8 mouse cellular contexts compared by ENCODE assay signal in the genomic region with DNA sequence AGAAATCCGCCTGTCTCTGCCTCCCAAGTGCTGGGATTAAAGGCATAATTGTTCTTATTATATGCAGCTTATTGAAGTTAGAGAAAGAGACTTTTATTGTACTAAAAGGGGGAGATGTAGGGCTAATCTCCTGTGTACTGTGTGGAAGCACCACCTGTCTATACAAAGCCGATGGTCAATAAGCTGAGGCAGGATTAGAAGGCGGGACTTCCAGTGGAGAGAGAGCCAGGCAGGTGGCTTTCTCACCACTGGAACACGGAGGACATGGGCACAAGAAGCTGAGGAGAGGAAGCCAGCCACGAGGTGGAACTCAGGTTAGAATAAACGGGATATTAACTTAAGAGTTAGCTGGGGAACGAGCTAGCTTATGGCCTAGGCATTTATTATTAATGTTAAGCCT. TPM values are rescaled to one million over a fixed set of nuclear protein-coding genes. Genes with fewer than 3 reads are reported as not detected.
DNase-seq lines count a peak whose midpoint lies in the region; ATAC-seq and TF ChIP-seq lines count a peak whose summit lies in the region.

Gene Spg7 (plus strand): TSS at position 222 of the 400 bp plus-strand sequence.

- ATAC-seq in lung, embryonic 14.5 days (ENCODE audit: insufficient read depth), result no peak
- ATAC-seq in embryonic facial prominence, embryonic 11.5 days (replicated peaks; ENCODE audit: insufficient number of reproducible peaks, low FRiP score, low TSS enrichment, low read depth), result no peak
- no peak for ATAC-seq in heart, embryonic 14.5 days (ENCODE audit: insufficient number of reproducible peaks, insufficient read depth, low FRiP score, low read depth)
- ATAC-seq in neural tube, embryonic 12.5 days (ENCODE audit: low FRiP score, low read depth), result no peak

- H3K4me1 ChIP-seq in lung, embryonic 14.5 days (ENCODE audit: insufficient read depth), result peaks cover 11% of the 10 kb centered on the region
- H3K4me1 ChIP-seq in embryonic facial prominence, embryonic 11.5 days (ENCODE audit: control insufficient read depth, insufficient read depth, low read length), result 0 out of 2 replicates have a peak, but pooled peaks cover 2% of the 10 kb centered on the region
- peaks cover 4 to 20% of the 10 kb centered on the region in 2 experiments for H3K4me1 ChIP-seq in heart, embryonic 14.5 days (ENCODE audit: control insufficient read depth in 2 of 2, insufficient read depth in 2 of 2, low read length in 2 of 2)
- H3K4me1 ChIP-seq in neural tube, embryonic 12.5 days, result peaks cover 27% of the 10 kb centered on the region

- intact Hi-C loops in left cerebral cortex, postnatal 25 days (cut with DNase I), result loop anchor here (10.0 kb wide), 1 partner anchor 448 kb away; the partner anchor contains the start of genes Galns and Trappc2l

- 68% methylated on average over 7 of the region's 7 CpGs for WGBS in lung, embryonic 14.5 days
- 74% methylated on average over 7 of the region's 7 CpGs for WGBS in embryonic facial prominence, embryonic 11.5 days
- WGBS in heart, embryonic 14.5 days, result 76% methylated on average over 7 of the region's 7 CpGs
- 73% methylated on average over 7 of the region's 7 CpGs for WGBS in neural tube, embryonic 12.5 days

- no peaks in the 10 kb centered on the region for H3K9me3 ChIP-seq in lung, embryonic 14.5 days (ENCODE audit: low read depth, low read length)
- no peaks in the 10 kb centered on the region for H3K9me3 ChIP-seq in embryonic facial prominence, embryonic 11.5 days (replicated peaks; ENCODE audit: control insufficient read depth, low read length)
- no peaks in the 10 kb centered on the region for H3K9me3 ChIP-seq in heart, embryonic 14.5 days (ENCODE audit: control insufficient read depth, low read length)
- H3K9me3 ChIP-seq in neural tube, embryonic 12.5 days, result no peaks in the 10 kb centered on the region

- TF ChIP-seq CTCF in lung, embryonic 14.5 days (IDR thresholded peaks at IDR 0.05; ENCODE audit: low read depth), result no peak

- no peaks in the 10 kb centered on the region for H3K27me3 ChIP-seq in lung, embryonic 14.5 days (ENCODE audit: insufficient read depth, low read length)
- H3K27me3 ChIP-seq in embryonic facial prominence, embryonic 11.5 days (ENCODE audit: control insufficient read depth, insufficient read depth, low read length), result no peaks in the 10 kb centered on the region
- H3K27me3 ChIP-seq in heart, embryonic 14.5 days (ENCODE audit: control insufficient read depth, insufficient read depth, low read length), result no peaks in the 10 kb centered on the region
- no peaks in the 10 kb centered on the region for H3K27me3 ChIP-seq in neural tube, embryonic 12.5 days (replicated peaks)

- H3K4me3 ChIP-seq in lung, embryonic 14.5 days (ENCODE audit: low read depth, low read length), result no peak within 1 kb of the TSS
- no peak within 1 kb of the TSS for H3K4me3 ChIP-seq in embryonic facial prominence, embryonic 11.5 days (ENCODE audit: low read depth, low read length)
- no peak within 1 kb of the TSS for H3K4me3 ChIP-seq in heart, embryonic 14.5 days (ENCODE audit: control insufficient read depth in 1 of 2, insufficient read depth in 1 of 2, low read depth in 1 of 2, low read length in 2 of 2)
- H3K4me3 ChIP-seq in neural tube, embryonic 12.5 days, result no peak within 1 kb of the TSS

- H3K9ac ChIP-seq in lung, embryonic 14.5 days, result no peak within 1 kb of the TSS
- no peak within 1 kb of the TSS for H3K9ac ChIP-seq in embryonic facial prominence, embryonic 11.5 days (replicated peaks; ENCODE audit: low read length)
- no peak within 1 kb of the TSS for H3K9ac ChIP-seq in heart, embryonic 14.5 days (ENCODE audit: low read length)
- H3K9ac ChIP-seq in neural tube, embryonic 12.5 days, result no peak within 1 kb of the TSS

- peaks cover 10% of the 10 kb centered on the region for H3K36me3 ChIP-seq in lung, embryonic 14.5 days (ENCODE audit: insufficient read depth)
- H3K36me3 ChIP-seq in embryonic facial prominence, embryonic 11.5 days (replicated peaks; ENCODE audit: control insufficient read depth, insufficient read depth, low read depth, low read length), result no peaks in the 10 kb centered on the region
- H3K36me3 ChIP-seq in heart, embryonic 14.5 days (ENCODE audit: control insufficient read depth, insufficient read depth, low read length), result peaks cover 13% of the 10 kb centered on the region
- no peaks in the 10 kb centered on the region for H3K36me3 ChIP-seq in neural tube, embryonic 12.5 days

- no peak for DNase-seq in lung, embryonic 14.5 days
- no peak for DNase-seq in lung, postnatal 14 days
- no peak for DNase-seq in embryonic facial prominence, embryonic 11.5 days (ENCODE audit: low spot score)
- no peak for DNase-seq in left cerebral cortex, postnatal 25 days (ENCODE audit: low spot score in 2 of 2)
- no peak for DNase-seq in spleen, postnatal 14 days (ENCODE audit: low spot score in 2 of 2)
- DNase-seq in cerebellum, postnatal 10 days, result no peak

- no peak within 1 kb of the TSS for H3K27ac ChIP-seq in lung, embryonic 14.5 days (ENCODE audit: low read depth)
- no peak within 1 kb of the TSS for H3K27ac ChIP-seq in embryonic facial prominence, embryonic 11.5 days (replicated peaks; ENCODE audit: low read depth, low read length)
- no peak within 1 kb of the TSS for H3K27ac ChIP-seq in heart, embryonic 14.5 days (replicated peaks in 1 of 2; ENCODE audit: control insufficient read depth in 1 of 2, insufficient read depth in 1 of 2, low read depth in 2 of 2, low read length in 2 of 2)
- no peak within 1 kb of the TSS for H3K27ac ChIP-seq in neural tube, embryonic 12.5 days

- H3K4me2 ChIP-seq in lung, embryonic 14.5 days, result no peak within 1 kb of the TSS
- H3K4me2 ChIP-seq in embryonic facial prominence, embryonic 11.5 days (ENCODE audit: low read depth, low read length), result no peak within 1 kb of the TSS
- H3K4me2 ChIP-seq in heart, embryonic 14.5 days (ENCODE audit: low read length), result no peak within 1 kb of the TSS
- H3K4me2 ChIP-seq in neural tube, embryonic 12.5 days (replicated peaks), result no peak within 1 kb of the TSS

RNA-seq across cellular contexts. Expression of gene Spg7, which starts in this region (rescaled TPM):
- polyA plus RNA-seq in lung, embryonic 14.5 days (2014; fragmentation: Nextera tagmentation; extraction: Ambion mirVana), result 44.5 and 45.0 TPM in 2 replicates
- polyA plus RNA-seq in embryonic facial prominence, embryonic 11.5 days (2014; fragmentation: Nextera tagmentation; extraction: Ambion mirVana), result 35.4 and 37.5 TPM in 2 replicates
- polyA plus RNA-seq in heart, embryonic 14.5 days (2014; fragmentation: Nextera tagmentation; extraction: Ambion mirVana), result 64.5 and 64.7 TPM in 2 replicates
- 10 to 100 TPM; 64.3 to 68.6 TPM for total RNA-seq in left cerebral cortex, postnatal 25 days (2021)
- 60.0 and 61.0 TPM in 2 replicates for polyA plus RNA-seq in neural tube, embryonic 12.5 days (2016; fragmentation: Nextera tagmentation; extraction: Ambion mirVana)
